Mouse (Mus musculus) intestine, postnatal 0 days (tissue): ENCODE measurements around the gene Agfg1. TPM values are rescaled to one million over a fixed set of nuclear protein-coding genes. Genes with fewer than 3 reads are reported as not detected.

Experiments
- ATAC-seq: fragments of 200-750 bp; cut with Nextera tagmentation; 2 replicates; pipeline ENCODE4 v1.8.0; 2017; ENCODE audit warnings: mild to moderate bottlenecking, moderate TSS enrichment, moderate library complexity
- H3K27ac ChIP-seq: fragments of 300-500 bp; sonication (generic); 2 replicates; pipeline ENCODE4 v1.5.1; 2014; ENCODE audit warnings: mild to moderate bottlenecking, low read depth, low read length, moderate library complexity
- H3K27me3 ChIP-seq: fragments of 300-500 bp; sonication (generic); replicated peaks from 2 replicates; pipeline ENCODE4 v1.6.1; 2014; ENCODE audit warnings: low read length, mixed read lengths; ENCODE audit not compliant: control insufficient read depth, insufficient read depth
- H3K36me3 ChIP-seq: fragments of 300-500 bp; sonication (generic); 2 replicates; pipeline ENCODE4 v1.6.1; 2014; ENCODE audit warnings: mild to moderate bottlenecking, moderate library complexity; ENCODE audit not compliant: control insufficient read depth, insufficient read depth
- H3K4me1 ChIP-seq: fragments of 300-500 bp; sonication (generic); replicated peaks from 2 replicates; pipeline ENCODE4 v1.6.1; 2014; ENCODE audit warnings: antibody characterized with exemption, low read length, mixed read lengths; ENCODE audit not compliant: control insufficient read depth, insufficient read depth
- H3K4me2 ChIP-seq: fragments of 300-500 bp; sonication (generic); replicated peaks from 2 replicates; pipeline ENCODE4 v1.6.1; 2014; ENCODE audit warnings: low read depth, mild to moderate bottlenecking, moderate library complexity
- H3K4me3 ChIP-seq: fragments of 300-500 bp; sonication (generic); 2 replicates; pipeline ENCODE4 v1.5.1; 2014; ENCODE audit warnings: low read depth, low read length
- H3K9ac ChIP-seq: fragments of 300-500 bp; sonication (generic); 2 replicates; pipeline ENCODE4 v1.6.1; 2014; ENCODE audit warnings: mild to moderate bottlenecking, low read depth, low read length
- H3K9me3 ChIP-seq: fragments of 300-500 bp; sonication (generic); 2 replicates; pipeline ENCODE4 v1.6.1; 2016; ENCODE audit warnings: mixed run types; ENCODE audit not compliant: control insufficient read depth
- CTCF ChIP-seq: sonication (generic); IDR thresholded peaks from 2 replicates; pipeline ENCODE4 v1.5.1; 2016; ENCODE audit warnings: low read depth, mild to moderate bottlenecking, control low read depth, antibody characterized with exemption, moderate library complexity
- WGBS: fragments of 180-500 bp; shearing (Covaris S2); extraction: QIAGEN DNeasy Blood & Tissue Kit; methylation state at CpG from one replicate; pipeline ENCODE4 v1.1.7; 2014; 5-methylcytosine and 5-hydroxymethylcytosine counted together
- polyA plus RNA-seq: library from polyadenylated mRNA; unstranded; fragments of >200 nt; fragmentation: Nextera tagmentation; extraction: Ambion mirVana; gene quantifications from 2 replicates; pipeline ENCODE4 v1.2.1, GENCODE M21; 2015

Agfg1 gene
- polyA plus RNA-seq, 1 experiment from 2014 or later = 35.8 TPM

DNA sequence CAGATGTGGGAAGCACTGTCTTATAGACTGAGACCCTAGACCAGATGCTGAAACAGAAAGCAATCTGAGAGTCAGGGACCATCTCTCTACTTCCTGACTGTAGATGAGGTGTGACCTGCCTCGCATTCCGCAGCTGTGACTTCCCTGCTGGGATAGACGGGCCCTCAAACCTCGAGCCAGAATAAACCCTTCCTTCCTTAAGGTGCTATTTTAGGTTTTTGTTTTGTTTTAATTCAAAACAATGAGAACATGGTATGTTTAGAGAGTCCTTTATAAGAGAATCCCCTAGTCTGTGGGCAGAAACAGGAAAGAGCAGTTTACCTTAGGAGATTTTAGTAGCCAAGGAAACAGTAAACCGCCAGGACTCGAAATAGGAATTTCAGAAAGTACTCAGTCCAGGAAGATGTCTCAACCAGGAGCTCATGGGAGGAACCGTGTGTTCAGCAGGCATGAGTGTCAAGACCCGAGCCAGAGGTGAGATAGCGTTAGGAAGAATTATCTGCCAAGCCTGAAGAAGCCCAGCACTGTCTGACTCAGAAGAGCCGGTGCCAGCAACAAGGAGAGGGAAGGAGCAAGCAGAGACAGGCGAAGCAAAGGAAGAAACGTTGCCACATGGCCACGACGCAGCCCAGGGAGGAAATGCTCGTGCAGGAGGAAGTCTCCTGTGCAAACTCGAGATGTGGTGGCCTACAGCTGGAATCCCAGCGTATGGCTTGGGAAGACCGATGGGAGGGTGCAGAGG lies 43.4 kb upstream of the Agfg1 start:
- Histone ChIP-seq H3K27me3 (no peaks in the 10 kb centered on the region), H3K27ac (no peak overlapping the region), H3K4me1 (no peaks in the 10 kb centered on the region; the same call in 1 of the 2 replicates), H3K4me2 (no peak overlapping the region), H3K36me3 (no peaks in the 10 kb centered on the region), H3K4me3 (no peak overlapping the region), H3K9me3 (no peaks in the 10 kb centered on the region), H3K9ac (no peak overlapping the region)
- WGBS = 57% methylated on average over 18 of the region's 18 CpGs
- TF ChIP-seq CTCF = no peak
- ATAC-seq = no peak

DNA sequence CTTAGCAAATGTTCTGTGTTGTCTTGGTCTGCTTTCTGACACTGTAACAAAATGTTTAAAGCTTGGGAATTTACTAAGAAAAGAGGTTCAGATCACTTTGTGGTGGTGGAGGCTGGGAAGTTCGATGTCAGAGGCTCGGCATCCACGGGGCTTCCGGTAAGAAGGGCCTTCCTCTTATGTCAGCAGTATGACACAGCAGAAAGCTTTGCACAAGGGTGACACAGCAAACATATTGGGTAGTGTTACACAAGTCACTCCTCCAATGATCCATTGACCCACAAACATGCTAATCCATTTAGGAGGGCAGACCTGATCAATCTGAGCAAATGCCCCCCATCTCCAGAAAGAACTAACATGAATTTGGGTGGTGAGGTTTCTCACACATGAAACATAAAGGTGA lies 42.2 kb upstream of the Agfg1 start:
- no peak for TF ChIP-seq CTCF
- H3K27ac ChIP-seq = no peak overlapping the region

DNA sequence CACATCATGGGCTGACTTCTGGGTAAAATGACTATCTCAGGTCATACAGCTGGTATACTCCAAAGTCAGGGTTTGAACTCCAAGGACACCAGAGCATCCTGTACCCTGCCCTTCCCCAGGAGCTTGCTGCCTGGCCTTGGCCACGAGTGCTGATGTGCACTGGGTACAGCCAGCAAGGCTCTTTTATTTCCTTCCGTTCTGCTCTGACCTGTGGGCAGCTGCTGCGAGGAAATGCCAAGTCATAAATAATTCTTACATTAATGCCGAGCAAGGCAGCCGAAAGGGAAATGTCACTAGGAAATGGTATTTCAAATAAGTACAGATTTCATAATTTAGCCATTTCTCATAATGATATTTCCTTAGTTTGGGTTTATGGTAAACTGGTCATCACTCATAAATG lies 41.0 kb upstream of the Agfg1 start:
- Histone ChIP-seq H3K4me2 (no peak overlapping the region), H3K27ac (no peak overlapping the region), H3K9ac (no peak overlapping the region), H3K4me1 (no peaks in the 10 kb centered on the region; the same call in 1 of the 2 replicates), H3K36me3 (no peaks in the 10 kb centered on the region), H3K9me3 (no peaks in the 10 kb centered on the region), H3K27me3 (no peaks in the 10 kb centered on the region), H3K4me3 (no peak overlapping the region)
- ATAC-seq = peak; percentile 53; the same call in 1 of the 2 replicates
- no peak for TF ChIP-seq CTCF
- WGBS = 38% methylated on average over 5 of the region's 5 CpGs

More for the DNA sequence above, 42.2 kb upstream of the Agfg1 start:
- WGBS = 95% methylated on average over 4 of the region's 4 CpGs
- no peak overlapping the region for H3K4me3 ChIP-seq
- no peaks in the 10 kb centered on the region for H3K36me3 ChIP-seq
- H3K27me3 ChIP-seq = no peaks in the 10 kb centered on the region
- H3K4me2 ChIP-seq = no peak overlapping the region
- ATAC-seq = no peak
- no peaks in the 10 kb centered on the region for H3K9me3 ChIP-seq
- H3K9ac ChIP-seq = no peak overlapping the region
- H3K4me1 ChIP-seq = no peaks in the 10 kb centered on the region; the same call in 1 of the 2 replicates

DNA sequence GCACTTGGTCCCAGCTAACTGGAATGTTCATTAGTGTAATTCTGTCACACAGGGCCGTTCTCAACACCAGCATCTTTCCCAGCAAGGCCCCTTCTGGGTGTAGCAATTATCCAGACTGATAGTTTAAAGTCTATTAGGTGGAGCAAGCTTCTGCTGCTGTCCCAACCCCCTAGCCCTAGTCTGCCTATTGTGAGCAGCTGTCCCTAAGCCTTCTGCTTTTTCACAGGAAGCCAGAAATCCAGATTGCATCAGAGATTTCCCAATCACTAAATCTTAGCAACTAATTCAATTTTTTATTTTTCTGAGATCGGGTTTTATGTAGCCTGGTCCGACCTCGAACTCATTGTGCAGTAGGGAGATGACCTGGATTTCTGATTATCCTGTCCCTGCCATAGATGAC lies 40.4 kb upstream of the Agfg1 start:
- ATAC-seq = peak; percentile 31; the same call in 1 of the 2 replicates
- H3K36me3 ChIP-seq = no peaks in the 10 kb centered on the region
- 70% methylated on average over 4 of the region's 4 CpGs for WGBS
- no peaks in the 10 kb centered on the region; the same call in 1 of the 2 replicates for H3K4me1 ChIP-seq
- no peaks in the 10 kb centered on the region for H3K9me3 ChIP-seq
- H3K4me3 ChIP-seq = no peak overlapping the region
- no peak overlapping the region for H3K27ac ChIP-seq
- no peak overlapping the region for H3K4me2 ChIP-seq
- H3K27me3 ChIP-seq = no peaks in the 10 kb centered on the region
- H3K9ac ChIP-seq = no peak overlapping the region
- no peak for TF ChIP-seq CTCF

DNA sequence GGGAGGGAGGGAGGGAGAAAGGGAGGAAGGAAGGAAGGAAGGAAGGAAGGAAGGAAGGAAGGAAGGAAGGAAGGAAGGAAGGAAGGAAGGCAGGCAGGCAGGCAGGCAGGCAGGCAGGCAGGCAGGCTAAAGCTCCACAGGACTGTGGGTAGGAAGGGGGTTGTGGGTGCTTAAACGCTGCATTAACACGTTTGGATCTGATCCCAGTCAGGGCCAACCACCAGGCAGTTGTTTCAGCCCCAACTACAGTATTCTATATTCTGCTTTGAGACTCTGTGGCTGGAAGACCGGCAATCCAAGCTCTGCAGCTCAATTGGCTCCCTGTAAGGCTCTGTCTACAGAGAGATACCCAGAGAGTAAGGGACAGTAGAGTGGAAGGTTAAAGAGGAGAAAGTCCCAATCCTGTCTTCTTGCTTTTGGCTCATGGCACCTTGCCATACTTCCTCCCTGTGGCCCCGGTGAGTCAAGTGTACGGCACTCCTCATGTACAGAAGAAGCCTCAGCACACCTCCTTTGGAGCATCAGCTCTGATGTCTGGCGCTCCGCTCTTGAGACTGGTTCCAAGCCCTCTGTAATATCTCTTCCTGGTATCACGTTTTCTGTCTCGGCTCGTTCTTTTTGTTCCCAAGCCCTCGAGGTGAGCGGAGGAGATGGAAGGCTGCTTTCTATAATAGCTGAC lies 38.0 kb upstream of the Agfg1 start:
- ATAC-seq = no peak
- no peak for TF ChIP-seq CTCF
- Histone ChIP-seq H3K9ac (no peak overlapping the region), H3K27me3 (no peaks in the 10 kb centered on the region), H3K4me2 (no peak overlapping the region), H3K36me3 (no peaks in the 10 kb centered on the region), H3K27ac (no peak overlapping the region), H3K9me3 (no peaks in the 10 kb centered on the region), H3K4me3 (no peak overlapping the region), H3K4me1 (no peaks in the 10 kb centered on the region)
- WGBS = 82% methylated on average over 12 of the region's 12 CpGs

DNA sequence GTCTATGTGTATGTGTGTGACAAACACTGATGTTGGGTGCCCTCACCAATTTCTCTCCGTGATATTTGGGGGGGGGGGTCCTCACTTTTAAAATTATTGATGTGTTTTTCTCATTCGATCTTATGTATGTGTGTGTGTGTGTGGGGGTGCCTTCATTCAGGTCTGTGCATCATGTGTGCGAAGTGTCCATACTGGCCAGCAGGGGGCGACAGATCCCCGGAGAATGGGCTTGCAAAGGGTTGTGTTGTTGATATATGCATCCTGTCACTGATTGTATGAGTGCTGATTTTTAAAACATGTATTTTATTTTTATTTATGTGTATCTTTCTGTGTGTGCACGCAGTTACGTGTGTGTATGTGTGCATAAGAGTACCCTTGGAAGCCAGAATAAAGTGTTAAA lies 35.7 kb upstream of the Agfg1 start:
- no peak overlapping the region for H3K4me2 ChIP-seq
- no peaks in the 10 kb centered on the region for H3K27me3 ChIP-seq
- peak; percentile 63; the same call in 1 of the 2 replicates for ATAC-seq
- no peaks in the 10 kb centered on the region for H3K9me3 ChIP-seq
- no peak overlapping the region for H3K4me3 ChIP-seq
- H3K4me1 ChIP-seq = no peaks in the 10 kb centered on the region
- no peaks in the 10 kb centered on the region for H3K36me3 ChIP-seq
- no peak overlapping the region for H3K9ac ChIP-seq
- 75% methylated on average over 7 of the region's 7 CpGs for WGBS
- peak; percentile 77 for TF ChIP-seq CTCF
- no peak overlapping the region for H3K27ac ChIP-seq
